11 mouse cellular contexts compared by ENCODE assay signal in the genomic region with DNA sequence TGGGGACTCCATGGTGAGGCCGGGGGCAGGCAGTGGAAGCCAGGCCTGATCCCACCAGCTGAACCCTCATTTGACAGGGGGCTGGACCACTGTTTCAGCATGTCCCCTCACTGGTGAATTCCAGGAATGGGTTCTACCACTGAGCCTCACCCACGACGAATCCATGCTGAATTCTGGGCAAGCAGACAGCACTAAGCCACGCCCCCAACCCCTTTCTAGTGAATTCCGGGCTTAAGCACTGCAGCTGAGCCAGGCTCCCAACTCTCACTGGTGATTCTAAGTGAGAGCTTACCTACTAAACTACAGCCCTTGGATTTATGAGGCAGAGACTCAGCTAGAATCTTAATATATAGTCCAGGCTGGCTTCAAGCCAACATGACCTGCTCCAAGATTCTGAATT. TPM values are rescaled to one million over a fixed set of nuclear protein-coding genes. Genes with fewer than 3 reads are reported as not detected.
DNase-seq lines count a peak whose midpoint lies in the region; ATAC-seq and TF ChIP-seq lines count a peak whose summit lies in the region.
"Had no signal": no experiment of that assay in that cellular context is flagged by ENCODE, and none has a peak within 500 bp of the region (broad histone marks: within the 10 kb centered on the region; RNA-seq: fewer than 3 reads in every experiment).

No protein-coding gene starts in this region.

- intact Hi-C loops in gastrocnemius, postnatal 14 days (cut with DNase I; ENCODE audit: low total_unique reads), result no loop called here

- H3K4me3 ChIP-seq in forebrain, postnatal 0 days (ENCODE audit: low read depth, low read length), result no peak overlapping the region
- H3K4me3 ChIP-seq in forebrain, embryonic 10.5 days, result no peak overlapping the region
- no peak overlapping the region for H3K4me3 ChIP-seq in limb, embryonic 12.5 days (replicated peaks)
- H3K4me3 ChIP-seq in limb, embryonic 10.5 days, result no peak overlapping the region
- H3K4me3 ChIP-seq in E14TG2a.4 (replicated peaks; ENCODE audit: low read length), result peak overlapping the region; percentile 75
- H3K4me3 ChIP-seq: erythroblast, embryonic 14.5 days; myocyte had no signal

- no peaks in the 10 kb centered on the region for H3K36me3 ChIP-seq in forebrain, postnatal 0 days (ENCODE audit: insufficient read depth)
- H3K36me3 ChIP-seq in forebrain, embryonic 10.5 days (replicated peaks), result no peaks in the 10 kb centered on the region
- no peaks in the 10 kb centered on the region for H3K36me3 ChIP-seq in limb, embryonic 12.5 days
- no peaks in the 10 kb centered on the region for H3K36me3 ChIP-seq in limb, embryonic 10.5 days
- H3K36me3 ChIP-seq in E14TG2a.4 (ENCODE audit: insufficient read depth, low read length), result no peaks in the 10 kb centered on the region

- H3K9ac ChIP-seq in forebrain, postnatal 0 days, result no peak overlapping the region
- H3K9ac ChIP-seq in limb, embryonic 12.5 days (replicated peaks), result no peak overlapping the region

- H3K27me3 ChIP-seq in forebrain, postnatal 0 days (ENCODE audit: insufficient read depth, low read length), result no peaks in the 10 kb centered on the region
- no peaks in the 10 kb centered on the region for H3K27me3 ChIP-seq in forebrain, embryonic 10.5 days (ENCODE audit: poor library complexity, severe bottlenecking)
- H3K27me3 ChIP-seq in limb, embryonic 12.5 days, result no peaks in the 10 kb centered on the region
- H3K27me3 ChIP-seq in limb, embryonic 10.5 days (ENCODE audit: low read depth, poor library complexity, severe bottlenecking), result no peaks in the 10 kb centered on the region
- peaks cover 59% of the 10 kb centered on the region for H3K27me3 ChIP-seq in E14TG2a.4 (ENCODE audit: insufficient read depth, low read length)

- no peaks in the 10 kb centered on the region for H3K4me1 ChIP-seq in forebrain, postnatal 0 days (ENCODE audit: insufficient read depth)
- peaks cover 12% of the 10 kb centered on the region; the same call in 1 of the 2 replicates for H3K4me1 ChIP-seq in forebrain, embryonic 10.5 days
- peaks cover 22% of the 10 kb centered on the region for H3K4me1 ChIP-seq in limb, embryonic 12.5 days (replicated peaks)
- H3K4me1 ChIP-seq in limb, embryonic 10.5 days, result peaks cover 21% of the 10 kb centered on the region
- H3K4me1 ChIP-seq in E14TG2a.4 (replicated peaks; ENCODE audit: low read depth, low read length), result peaks cover 21% of the 10 kb centered on the region

- H3K27ac ChIP-seq in forebrain, postnatal 0 days (ENCODE audit: low read depth, low read length), result no peak overlapping the region
- no peak overlapping the region for H3K27ac ChIP-seq in forebrain, embryonic 10.5 days
- peak overlapping the region; percentile 43; the same call in 1 of the 2 replicates for H3K27ac ChIP-seq in limb, embryonic 12.5 days
- H3K27ac ChIP-seq in limb, embryonic 10.5 days, result no peak overlapping the region

- H3K4me2 ChIP-seq in forebrain, postnatal 0 days (ENCODE audit: low read depth), result no peak overlapping the region
- no peak overlapping the region for H3K4me2 ChIP-seq in limb, embryonic 12.5 days

- no peak for TF ChIP-seq CTCF in forebrain, postnatal 0 days (IDR thresholded peaks at IDR 0.05; ENCODE audit: low read depth)
- TF ChIP-seq CTCF in E14TG2a.4 (conservative IDR thresholded peaks at IDR 0.05; ENCODE audit: low read length), result no peak

- no peak for DNase-seq in forebrain, postnatal 0 days
- DNase-seq in forebrain, embryonic 10.5 days (ENCODE audit: extremely low spot score, low spot score), result no peak
- DNase-seq in limb, embryonic 10.5 days (ENCODE audit: low spot score), result no peak
- peak; percentile 66 for DNase-seq in gastrocnemius, postnatal 14 days
- DNase-seq in thymus, postnatal 36 days, result no peak
- DNase-seq in thymus, postnatal 0 days (ENCODE audit: low spot score), result no peak

- H3K9me3 ChIP-seq in forebrain, postnatal 0 days (ENCODE audit: low read length), result no peaks in the 10 kb centered on the region
- H3K9me3 ChIP-seq in forebrain, embryonic 10.5 days, result no peaks in the 10 kb centered on the region
- H3K9me3 ChIP-seq in limb, embryonic 12.5 days, result no peaks in the 10 kb centered on the region
- H3K9me3 ChIP-seq in limb, embryonic 10.5 days (replicated peaks), result no peaks in the 10 kb centered on the region
- no peaks in the 10 kb centered on the region for H3K9me3 ChIP-seq in E14TG2a.4 (ENCODE audit: low read length)

- ATAC-seq in forebrain, postnatal 0 days, result peak; percentile 29
- ATAC-seq in limb, embryonic 12.5 days (ENCODE audit: insufficient number of reproducible peaks, insufficient read depth, low FRiP score, low TSS enrichment, low read depth), result peak; percentile 21; the same call in 1 of the 2 replicates
- ATAC-seq: CD4-positive, CD25-positive, alpha-beta regulatory T cell, adult 4 months had no signal

- 42% methylated on average over 5 of the region's 5 CpGs for WGBS in forebrain, postnatal 0 days
- WGBS in forebrain, embryonic 10.5 days, result 56% methylated on average over 5 of the region's 5 CpGs
- 38% methylated on average over 5 of the region's 5 CpGs for WGBS in limb, embryonic 12.5 days
- 54% methylated on average over 5 of the region's 5 CpGs for WGBS in limb, embryonic 10.5 days

RNA-seq across cellular contexts. Expression of gene Fxyd3, which starts 8.7 kb away (rescaled TPM):
- total RNA-seq in forebrain, postnatal 0 days (2014; rRNA removed), result not detected in 2 replicates
- polyA plus RNA-seq in forebrain, postnatal 0 days (2015; fragmentation: Nextera tagmentation; extraction: Ambion mirVana), result not detected in 2 replicates
- 1.9 and 2.8 TPM in 2 replicates for polyA plus RNA-seq in forebrain, embryonic 10.5 days (2016; fragmentation: Nextera tagmentation; extraction: Ambion mirVana)
- polyA plus RNA-seq in limb, embryonic 12.5 days (2016; fragmentation: Nextera tagmentation; extraction: Ambion mirVana), result 18.3 and 19.2 TPM in 2 replicates
- 7.6 and 10.0 TPM in 2 replicates for polyA plus RNA-seq in limb, embryonic 10.5 days (2016; fragmentation: Nextera tagmentation; extraction: Ambion mirVana)
- 1 to 10 TPM; 1.9 to 3.3 TPM for total RNA-seq in gastrocnemius, postnatal 14 days (2021)
- 78.3 and 79.5 TPM in 2 replicates for polyA plus RNA-seq in thymus, postnatal 0 days (2015; fragmentation: Nextera tagmentation; extraction: Ambion mirVana)
- polyA plus RNA-seq: erythroblast, embryonic 14.5 days had no signal

RNA-seq across cellular contexts. Expression of gene Lgi4, which starts 8.7 kb away (rescaled TPM):
- total RNA-seq in forebrain, postnatal 0 days (2014; rRNA removed), result 1.1 and 1.6 TPM in 2 replicates
- 0.68 and 0.98 TPM in 2 replicates for polyA plus RNA-seq in forebrain, postnatal 0 days (2015; fragmentation: Nextera tagmentation; extraction: Ambion mirVana)
- polyA plus RNA-seq in forebrain, embryonic 10.5 days (2016; fragmentation: Nextera tagmentation; extraction: Ambion mirVana), result 0.58 and 0.68 TPM in 2 replicates
- polyA plus RNA-seq in limb, embryonic 12.5 days (2016; fragmentation: Nextera tagmentation; extraction: Ambion mirVana), result 0.61 and 0.87 TPM in 2 replicates
- polyA plus RNA-seq in limb, embryonic 10.5 days (2016; fragmentation: Nextera tagmentation; extraction: Ambion mirVana), result 0.13 and 0.16 TPM in 2 replicates
- total RNA-seq in gastrocnemius, postnatal 14 days (2021), result 1 to 10 TPM; 6.2 to 8.7 TPM
- 0.04 and 0.14 TPM in 2 replicates for polyA plus RNA-seq in thymus, postnatal 0 days (2015; fragmentation: Nextera tagmentation; extraction: Ambion mirVana)
- polyA plus RNA-seq: CD4-positive, CD25-positive, alpha-beta regulatory T cell, adult 4 months; erythroblast, embryonic 14.5 days; myocyte had no signal

RNA-seq across cellular contexts. Expression of gene Fxyd1, which starts 10.8 kb away (rescaled TPM):
- total RNA-seq in forebrain, postnatal 0 days (2014; rRNA removed), result 14.9 and 19.5 TPM in 2 replicates
- polyA plus RNA-seq in forebrain, postnatal 0 days (2015; fragmentation: Nextera tagmentation; extraction: Ambion mirVana), result 56.8 and 66.3 TPM in 2 replicates
- 2.2 and 2.5 TPM in 2 replicates for polyA plus RNA-seq in forebrain, embryonic 10.5 days (2016; fragmentation: Nextera tagmentation; extraction: Ambion mirVana)
- 23.6 and 28.2 TPM in 2 replicates for polyA plus RNA-seq in limb, embryonic 12.5 days (2016; fragmentation: Nextera tagmentation; extraction: Ambion mirVana)
- 6.2 and 7.7 TPM in 2 replicates for polyA plus RNA-seq in limb, embryonic 10.5 days (2016; fragmentation: Nextera tagmentation; extraction: Ambion mirVana)
- total RNA-seq in gastrocnemius, postnatal 14 days (2021), result 1,000 to 10,000 TPM; 1,292 to 1,295 TPM
- polyA plus RNA-seq in thymus, postnatal 0 days (2015; fragmentation: Nextera tagmentation; extraction: Ambion mirVana), result 12.2 and 19.1 TPM in 2 replicates
- polyA plus RNA-seq: CD4-positive, CD25-positive, alpha-beta regulatory T cell, adult 4 months had no signal

RNA-seq across cellular contexts. Expression of gene Fxyd7, which starts 16.6 kb away (rescaled TPM):
- total RNA-seq in forebrain, postnatal 0 days (2014; rRNA removed), result 74.3 and 92.0 TPM in 2 replicates
- polyA plus RNA-seq in forebrain, postnatal 0 days (2015; fragmentation: Nextera tagmentation; extraction: Ambion mirVana), result 167 and 231 TPM in 2 replicates
- polyA plus RNA-seq in forebrain, embryonic 10.5 days (2016; fragmentation: Nextera tagmentation; extraction: Ambion mirVana), result 0.36 and 1.1 TPM in 2 replicates
- polyA plus RNA-seq in limb, embryonic 12.5 days (2016; fragmentation: Nextera tagmentation; extraction: Ambion mirVana), result 9.7 and 10.6 TPM in 2 replicates
- 0.30 and 1.3 TPM in 2 replicates for polyA plus RNA-seq in limb, embryonic 10.5 days (2016; fragmentation: Nextera tagmentation; extraction: Ambion mirVana)
- total RNA-seq in gastrocnemius, postnatal 14 days (2021), result 1 to 10 TPM; 2.0 to 2.1 TPM
- polyA plus RNA-seq in thymus, postnatal 0 days (2015; fragmentation: Nextera tagmentation; extraction: Ambion mirVana), result 0.35 and 0.48 TPM in 2 replicates
- polyA plus RNA-seq: CD4-positive, CD25-positive, alpha-beta regulatory T cell, adult 4 months; erythroblast, embryonic 14.5 days; myocyte had no signal

RNA-seq across cellular contexts. Expression of gene Fxyd5, which starts 25.6 kb away (rescaled TPM):
- 10.9 and 19.9 TPM in 2 replicates for total RNA-seq in forebrain, postnatal 0 days (2014; rRNA removed)
- polyA plus RNA-seq in forebrain, postnatal 0 days (2015; fragmentation: Nextera tagmentation; extraction: Ambion mirVana), result 25.1 and 30.4 TPM in 2 replicates
- 10.2 and 10.4 TPM in 2 replicates for polyA plus RNA-seq in forebrain, embryonic 10.5 days (2016; fragmentation: Nextera tagmentation; extraction: Ambion mirVana)
- polyA plus RNA-seq in limb, embryonic 12.5 days (2016; fragmentation: Nextera tagmentation; extraction: Ambion mirVana), result 9.9 and 10.3 TPM in 2 replicates
- 8.0 and 8.1 TPM in 2 replicates for polyA plus RNA-seq in limb, embryonic 10.5 days (2016; fragmentation: Nextera tagmentation; extraction: Ambion mirVana)
- 10 to 100 TPM; 12.6 to 14.3 TPM for total RNA-seq in gastrocnemius, postnatal 14 days (2021)
- 113 and 125 TPM in 2 replicates for polyA plus RNA-seq in thymus, postnatal 0 days (2015; fragmentation: Nextera tagmentation; extraction: Ambion mirVana)
